Mouse (Mus musculus) CH12.LX (cell line): ENCODE measurements around the gene Bnipl.

Source experiments
- CTCF ChIP-seq, 2 experiments: IDR thresholded peaks in 1 of 2; conservative IDR thresholded peaks in 1 of 2; 2 replicates each; pipeline ENCODE4 v1.5.1; 2011 to 2012; ENCODE audit warnings: low read depth in 2 of 2, low read length in 2 of 2, improper control_type of control experiment in 1 of 2, inconsistent platforms in 1 of 2, mild to moderate bottlenecking in 1 of 2, moderate library complexity in 1 of 2
- E2F4 ChIP-seq: IDR thresholded peaks from 2 replicates; pipeline ENCODE4 v1.6.1; 2011; ENCODE audit warnings: low read depth, low read length, improper control_type of control experiment; ENCODE audit not compliant: insufficient replicate concordance
- ETS1 ChIP-seq: conservative IDR thresholded peaks from 2 replicates; pipeline ENCODE4 v1.6.1; 2012; ENCODE audit warnings: low read depth, mild to moderate bottlenecking, inconsistent platforms, low read length, improper control_type of control experiment, moderate library complexity
- HCFC1 ChIP-seq: IDR thresholded peaks from 2 replicates; pipeline ENCODE4 v1.6.1; 2012; ENCODE audit warnings: low read depth, mild to moderate bottlenecking, inconsistent platforms, low read length, improper control_type of control experiment
- JUN ChIP-seq: IDR thresholded peaks from 2 replicates; pipeline ENCODE4 v1.6.1; 2011; ENCODE audit warnings: low read depth, mild to moderate bottlenecking, low read length, improper control_type of control experiment, moderate library complexity; ENCODE audit not compliant: insufficient read depth
- POLR2A ChIP-seq: IDR thresholded peaks from 2 replicates; pipeline ENCODE4 v1.6.1; 2011; ENCODE audit warnings: low read depth, mild to moderate bottlenecking, improper control_type of control experiment, low read length
- RCOR1 ChIP-seq: conservative IDR thresholded peaks from 2 replicates; pipeline ENCODE4 v1.6.1; 2012; ENCODE audit warnings: low read depth, mild to moderate bottlenecking, inconsistent platforms, low read length, improper control_type of control experiment
- ZMIZ1 ChIP-seq: IDR thresholded peaks from 2 replicates; pipeline ENCODE4 v1.6.1; 2012; ENCODE audit warnings: low read depth, mild to moderate bottlenecking, inconsistent platforms, low read length, improper control_type of control experiment
- ZNF384 ChIP-seq: IDR thresholded peaks from 2 replicates; pipeline ENCODE4 v1.6.1; 2012; ENCODE audit warnings: low read depth, low read length, improper control_type of control experiment, inconsistent platforms

DNA sequence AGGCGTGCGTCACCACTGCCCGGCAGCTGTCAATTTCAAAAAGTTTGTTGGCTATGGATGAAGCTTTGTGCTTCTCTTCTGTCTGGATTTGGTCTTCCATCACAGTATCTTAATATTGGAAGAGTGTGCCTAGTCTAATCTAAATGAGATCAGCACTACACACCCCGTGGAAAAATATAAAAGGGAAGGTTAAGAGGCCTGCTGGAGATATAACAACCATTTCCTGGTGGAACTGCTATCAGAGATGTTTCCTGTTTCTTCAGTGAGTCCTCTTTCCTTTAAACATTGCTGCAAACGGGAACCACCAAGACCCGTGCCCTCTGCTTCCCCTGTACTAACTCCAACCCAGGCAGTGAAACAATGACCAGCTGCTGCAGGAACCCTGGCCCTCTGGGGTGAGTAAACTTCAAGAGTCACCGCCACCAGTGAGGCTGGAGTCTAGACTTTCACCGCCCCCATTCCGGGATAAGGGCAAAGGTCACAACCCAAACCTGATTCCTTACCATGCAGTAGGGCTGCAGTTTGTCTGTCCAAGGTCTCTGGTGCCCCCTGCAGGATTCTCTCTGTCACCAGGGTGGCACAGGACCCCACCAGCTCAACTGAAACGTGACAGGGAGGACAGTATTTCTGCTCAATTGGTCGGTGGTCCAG, 12.2 kb upstream of the Bnipl start:
- no peak for TF ChIP-seq E2F4
- no peak for TF ChIP-seq POLR2A
- peak; percentile 43 to 94; a peak in 3 of 4 replicates for TF ChIP-seq CTCF (conservative IDR thresholded peaks at IDR 0.05 in 1 of 2, IDR thresholded peaks at IDR 0.05 in 1 of 2; ENCODE audit: low read depth in 2 of 2, low read length in 2 of 2)
- TF ChIP-seq JUN: no peak
- TF ChIP-seq ZMIZ1: no peak
- no peak for TF ChIP-seq ZNF384
- TF ChIP-seq HCFC1: no peak
- no peak for TF ChIP-seq ETS1
- no peak for TF ChIP-seq RCOR1
